Mouse (Mus musculus): ENCODE data around the gene Ccnt1. TPM values are rescaled to one million over a fixed set of nuclear protein-coding genes. Genes with fewer than 3 reads are reported as not detected.

Ccnt1 gene
- polyA plus RNA-seq, 1 experiment = 66.8 TPM

DNA sequence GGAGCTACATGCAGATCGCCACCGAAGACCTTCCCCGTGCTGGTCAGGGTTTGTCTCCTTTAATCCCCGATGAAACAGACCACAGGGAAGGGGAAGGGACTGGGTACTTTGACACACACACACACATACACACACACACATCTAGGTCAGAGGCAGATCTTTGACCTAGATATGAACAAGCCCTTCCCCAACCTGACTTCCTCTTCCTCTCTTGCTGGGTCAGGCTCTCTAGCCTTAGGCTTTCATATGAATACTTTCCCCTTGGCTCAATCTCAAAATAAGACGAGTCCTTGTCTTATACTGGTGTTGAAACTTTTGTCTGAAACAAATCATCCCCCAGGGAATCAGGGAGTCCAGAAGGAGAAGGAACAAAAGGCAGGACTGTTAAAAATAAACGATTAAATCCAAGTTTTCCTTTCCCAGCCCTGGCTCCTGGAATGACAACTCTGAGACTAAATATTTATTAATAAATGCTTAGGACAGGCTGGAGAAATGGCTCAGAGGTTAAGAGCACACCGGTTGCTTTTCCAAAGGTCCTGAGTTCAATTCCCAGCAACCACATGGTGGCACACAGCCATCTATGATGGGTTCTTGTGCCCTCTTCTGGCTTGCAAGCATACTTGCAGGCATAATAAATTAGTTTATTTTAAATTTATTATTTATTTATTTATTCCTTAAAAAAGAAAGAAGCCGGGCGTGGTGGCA lies 64.3 kb downstream of the Ccnt1 start:
- Histone ChIP-seq H3K9ac (ENCODE audit: low read depth, poor library complexity, severe bottlenecking) (no peak overlapping the region), H3K4me3 (ENCODE audit: low read depth, low read length) (no peak overlapping the region), H3K4me1 (ENCODE audit: control insufficient read depth, insufficient read depth, low read length) (no peaks in the 10 kb centered on the region), H3K9me3 (replicated peaks; ENCODE audit: control insufficient read depth, insufficient read depth, low read length, poor library complexity, severe bottlenecking) (no peaks in the 10 kb centered on the region), H3K27me3 (ENCODE audit: control insufficient read depth, insufficient read depth, low read length, poor library complexity, severe bottlenecking) (no peaks in the 10 kb centered on the region), H3K27ac (ENCODE audit: insufficient read depth, low read length) (no peak overlapping the region), H3K36me3 (ENCODE audit: control insufficient read depth, insufficient read depth, low read length, poor library complexity, severe bottlenecking) (no peaks in the 10 kb centered on the region)
- no peak for TF ChIP-seq EP300 (IDR thresholded peaks at IDR 0.05; ENCODE audit: insufficient read depth, low read depth, low read length)
- no peak for TF ChIP-seq CTCF (IDR thresholded peaks at IDR 0.05; ENCODE audit: low read depth, low read length)
- no peak for TF ChIP-seq POLR2A (IDR thresholded peaks at IDR 0.05; ENCODE audit: insufficient read depth, low read length)

DNA sequence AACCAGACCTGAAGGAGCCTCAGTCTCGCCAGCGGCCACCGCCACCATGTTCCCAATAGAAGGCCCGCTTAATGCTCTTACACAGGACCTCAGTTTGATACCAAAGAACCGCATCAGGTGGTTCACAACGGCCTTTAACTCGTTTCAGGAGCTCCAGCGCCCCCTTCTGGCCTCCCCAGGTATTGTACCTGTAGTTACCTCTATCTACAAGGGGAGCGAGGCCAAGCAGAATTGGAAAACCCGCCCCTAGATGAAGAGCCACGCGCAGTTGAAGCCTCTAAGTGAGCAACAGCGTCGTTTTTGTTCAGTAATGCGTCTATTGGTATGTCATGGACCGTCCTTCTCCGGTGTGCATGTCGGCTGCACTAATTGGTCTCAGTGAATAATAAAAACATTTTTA lies 66.2 kb downstream of the Ccnt1 start:
- Histone ChIP-seq H3K9me3 (replicated peaks; ENCODE audit: control insufficient read depth, insufficient read depth, low read length, poor library complexity, severe bottlenecking) (no peaks in the 10 kb centered on the region), H3K4me3 (ENCODE audit: low read depth, low read length) (no peak overlapping the region), H3K27me3 (ENCODE audit: control insufficient read depth, insufficient read depth, low read length, poor library complexity, severe bottlenecking) (no peaks in the 10 kb centered on the region), H3K4me1 (ENCODE audit: control insufficient read depth, insufficient read depth, low read length) (no peaks in the 10 kb centered on the region), H3K27ac (ENCODE audit: insufficient read depth, low read length) (no peak overlapping the region), H3K9ac (ENCODE audit: low read depth, poor library complexity, severe bottlenecking) (no peak overlapping the region), H3K36me3 (ENCODE audit: control insufficient read depth, insufficient read depth, low read length, poor library complexity, severe bottlenecking) (no peaks in the 10 kb centered on the region)
- TF ChIP-seq POLR2A (IDR thresholded peaks at IDR 0.05; ENCODE audit: insufficient read depth, low read length) (no peak), CTCF (IDR thresholded peaks at IDR 0.05; ENCODE audit: low read depth, low read length) (peak; percentile 78)

DNA sequence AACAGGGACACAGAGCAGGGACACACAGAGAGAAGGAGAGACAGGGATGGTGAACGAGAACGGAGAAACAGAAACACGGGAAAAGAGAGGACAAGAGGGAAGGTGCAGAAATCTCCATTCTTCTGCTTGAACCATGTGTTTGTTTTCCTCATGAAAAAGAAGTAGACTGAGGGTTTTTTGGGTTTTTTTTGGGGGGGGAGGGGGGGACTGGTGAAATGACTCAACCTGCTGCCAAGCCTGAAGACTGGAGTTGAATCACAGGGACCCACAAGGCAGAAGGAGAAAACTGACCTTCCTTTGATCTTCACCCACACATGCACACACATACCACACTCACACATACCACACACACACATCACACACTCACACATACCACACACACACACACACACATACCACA lies 67.4 kb downstream of the Ccnt1 start:
- no peak overlapping the region for H3K27ac ChIP-seq (ENCODE audit: insufficient read depth, low read length)

GRCm38 (mm10) chr15:98497631-98498030 lies 73.1 kb downstream of the Ccnt1 start:
- Histone ChIP-seq H3K4me3 (ENCODE audit: low read depth, low read length) (0 out of 2 replicates have a peak overlapping the region, but pooled peaks have one; percentile 0), H3K27ac (ENCODE audit: insufficient read depth, low read length) (no peak overlapping the region), H3K9ac (ENCODE audit: low read depth, poor library complexity, severe bottlenecking) (no peak overlapping the region), H3K27me3 (ENCODE audit: control insufficient read depth, insufficient read depth, low read length, poor library complexity, severe bottlenecking) (no peaks in the 10 kb centered on the region), H3K36me3 (ENCODE audit: control insufficient read depth, insufficient read depth, low read length, poor library complexity, severe bottlenecking) (no peaks in the 10 kb centered on the region), H3K9me3 (replicated peaks; ENCODE audit: control insufficient read depth, insufficient read depth, low read length, poor library complexity, severe bottlenecking) (no peaks in the 10 kb centered on the region), H3K4me1 (ENCODE audit: control insufficient read depth, insufficient read depth, low read length) (no peaks in the 10 kb centered on the region)
- no peak for TF ChIP-seq POLR2A (IDR thresholded peaks at IDR 0.05; ENCODE audit: insufficient read depth, low read length)
- no peak for TF ChIP-seq EP300 (IDR thresholded peaks at IDR 0.05; ENCODE audit: insufficient read depth, low read depth, low read length)
- TF ChIP-seq CTCF (IDR thresholded peaks at IDR 0.05; ENCODE audit: low read depth, low read length) = no peak

More for the DNA sequence above, 67.4 kb downstream of the Ccnt1 start:
- H3K9ac ChIP-seq (ENCODE audit: low read depth, poor library complexity, severe bottlenecking) = no peak overlapping the region
- no peaks in the 10 kb centered on the region for H3K36me3 ChIP-seq (ENCODE audit: control insufficient read depth, insufficient read depth, low read length, poor library complexity, severe bottlenecking)
- TF ChIP-seq CTCF (IDR thresholded peaks at IDR 0.05; ENCODE audit: low read depth, low read length) = no peak
- TF ChIP-seq POLR2A (IDR thresholded peaks at IDR 0.05; ENCODE audit: insufficient read depth, low read length) = no peak
- no peak for TF ChIP-seq EP300 (IDR thresholded peaks at IDR 0.05; ENCODE audit: insufficient read depth, low read depth, low read length)
- no peak overlapping the region for H3K4me3 ChIP-seq (ENCODE audit: low read depth, low read length)
- no peaks in the 10 kb centered on the region for H3K27me3 ChIP-seq (ENCODE audit: control insufficient read depth, insufficient read depth, low read length, poor library complexity, severe bottlenecking)
- H3K4me1 ChIP-seq (ENCODE audit: control insufficient read depth, insufficient read depth, low read length) = no peaks in the 10 kb centered on the region
- no peaks in the 10 kb centered on the region for H3K9me3 ChIP-seq (replicated peaks; ENCODE audit: control insufficient read depth, insufficient read depth, low read length, poor library complexity, severe bottlenecking)

DNA sequence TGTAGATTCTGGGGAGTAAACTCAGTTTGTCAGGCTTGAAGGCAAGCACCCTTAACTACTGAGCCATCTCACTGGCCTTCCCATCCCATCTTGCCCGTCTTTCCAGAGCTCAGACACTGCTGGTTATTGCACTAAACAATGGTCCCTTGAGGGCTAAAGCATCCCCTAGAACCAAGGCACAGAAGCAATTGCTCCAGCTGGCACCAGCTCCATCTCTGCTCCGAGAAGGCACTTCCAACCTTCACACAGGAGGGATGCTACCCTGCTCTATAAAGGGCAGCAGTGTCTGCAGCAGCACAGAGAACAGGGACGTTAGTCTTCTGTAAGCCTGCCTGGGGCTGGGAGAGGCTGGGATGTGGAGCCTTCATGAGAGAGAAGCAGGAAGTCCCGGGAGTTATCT lies 78.6 kb downstream of the Ccnt1 start, which contains the start of gene Olfr279:
Gene Olfr279, plus strand, starts transcription at position 301 of the 400 bp plus-strand sequence.
- no peaks in the 10 kb centered on the region for H3K4me1 ChIP-seq (ENCODE audit: control insufficient read depth, insufficient read depth, low read length)
- no peak for TF ChIP-seq EP300 (IDR thresholded peaks at IDR 0.05; ENCODE audit: insufficient read depth, low read depth, low read length)
- no peak for TF ChIP-seq CTCF (IDR thresholded peaks at IDR 0.05; ENCODE audit: low read depth, low read length)
- TF ChIP-seq POLR2A (IDR thresholded peaks at IDR 0.05; ENCODE audit: insufficient read depth, low read length) = no peak
- H3K9ac ChIP-seq (ENCODE audit: low read depth, poor library complexity, severe bottlenecking) = no peak within 1 kb of the TSS
- H3K36me3 ChIP-seq (ENCODE audit: control insufficient read depth, insufficient read depth, low read length, poor library complexity, severe bottlenecking) = no peaks in the 10 kb centered on the region
- no peaks in the 10 kb centered on the region for H3K27me3 ChIP-seq (ENCODE audit: control insufficient read depth, insufficient read depth, low read length, poor library complexity, severe bottlenecking)
- H3K27ac ChIP-seq (ENCODE audit: insufficient read depth, low read length) = no peak within 1 kb of the TSS
- no peak within 1 kb of the TSS for H3K4me3 ChIP-seq (ENCODE audit: low read depth, low read length)
- H3K9me3 ChIP-seq (replicated peaks; ENCODE audit: control insufficient read depth, insufficient read depth, low read length, poor library complexity, severe bottlenecking) = no peaks in the 10 kb centered on the region

DNA sequence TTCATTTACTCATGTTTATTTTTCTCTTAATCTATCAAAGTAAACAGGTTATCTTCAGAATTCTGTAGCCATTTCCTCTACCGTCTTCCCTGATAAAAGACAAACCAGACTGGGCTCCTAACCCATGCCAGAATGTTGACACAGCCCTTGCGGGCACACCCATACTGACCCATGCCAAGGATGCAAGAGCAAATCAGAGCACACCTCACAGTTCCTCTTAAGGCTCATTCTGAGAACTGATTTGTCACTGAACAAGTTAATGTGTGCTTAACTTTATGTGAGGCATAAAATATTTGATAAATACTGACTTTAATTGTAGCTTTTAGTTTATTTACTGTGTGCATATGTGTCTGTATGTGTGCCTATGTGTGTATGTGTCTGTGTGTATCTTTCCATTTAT lies 79.4 kb downstream of the Ccnt1 start:
- no peaks in the 10 kb centered on the region for H3K36me3 ChIP-seq (ENCODE audit: control insufficient read depth, insufficient read depth, low read length, poor library complexity, severe bottlenecking)
- no peak overlapping the region for H3K9ac ChIP-seq (ENCODE audit: low read depth, poor library complexity, severe bottlenecking)
- no peak overlapping the region for H3K4me3 ChIP-seq (ENCODE audit: low read depth, low read length)
- no peaks in the 10 kb centered on the region for H3K9me3 ChIP-seq (replicated peaks; ENCODE audit: control insufficient read depth, insufficient read depth, low read length, poor library complexity, severe bottlenecking)
- no peaks in the 10 kb centered on the region for H3K27me3 ChIP-seq (ENCODE audit: control insufficient read depth, insufficient read depth, low read length, poor library complexity, severe bottlenecking)
- no peaks in the 10 kb centered on the region for H3K4me1 ChIP-seq (ENCODE audit: control insufficient read depth, insufficient read depth, low read length)
- no peak for TF ChIP-seq POLR2A (IDR thresholded peaks at IDR 0.05; ENCODE audit: insufficient read depth, low read length)
- H3K27ac ChIP-seq (ENCODE audit: insufficient read depth, low read length) = no peak overlapping the region

Other genes with a start within 250 kb of the Ccnt1 start
- gene Olfr284, start 229.9 kb downstream of the Ccnt1 start, polyA plus RNA-seq (2011; ENCODE audit: insufficient read depth, insufficient read length, low read depth, missing spikeins) = not detected in 2 replicates
- gene Olfr283, start 190.0 kb downstream of the Ccnt1 start, polyA plus RNA-seq (2011; ENCODE audit: insufficient read depth, insufficient read length, low read depth, missing spikeins) = not detected in 2 replicates
- gene Olfr282, start 139.7 kb downstream of the Ccnt1 start, polyA plus RNA-seq (2011; ENCODE audit: insufficient read depth, insufficient read length, low read depth, missing spikeins) = not detected in 2 replicates
- not detected in 2 replicates for gene Olfr281, start 118.3 kb downstream of the Ccnt1 start, polyA plus RNA-seq (2011; ENCODE audit: insufficient read depth, insufficient read length, low read depth, missing spikeins)
- not detected in 2 replicates for gene OR5BS1P, start 101.0 kb downstream of the Ccnt1 start, polyA plus RNA-seq (2011; ENCODE audit: insufficient read depth, insufficient read length, low read depth, missing spikeins)
- gene Lalba, start 88.2 kb downstream of the Ccnt1 start, polyA plus RNA-seq (2011; ENCODE audit: insufficient read depth, insufficient read length, low read depth, missing spikeins) = not detected in 2 replicates
- gene Olfr279, start 78.5 kb downstream of the Ccnt1 start, polyA plus RNA-seq (2011; ENCODE audit: insufficient read depth, insufficient read length, low read depth, missing spikeins) = 0.10 TPM in 1 of 2 replicates, not detected in the other
- gene Kansl2, start 36.7 kb downstream of the Ccnt1 start, polyA plus RNA-seq (2011; ENCODE audit: insufficient read depth, insufficient read length, low read depth, missing spikeins) = 116 and 119 TPM in 2 replicates
- 1.7 and 2.6 TPM in 2 replicates for gene 4930415O20Rik, start 81 bp upstream of the Ccnt1 start, polyA plus RNA-seq (2011; ENCODE audit: insufficient read depth, insufficient read length, low read depth, missing spikeins)
- 12.5 and 12.8 TPM in 2 replicates for gene Adcy6, start 39.2 kb upstream of the Ccnt1 start, polyA plus RNA-seq (2011; ENCODE audit: insufficient read depth, insufficient read length, low read depth, missing spikeins)
- gene Cacnb3, start 59.9 kb upstream of the Ccnt1 start, polyA plus RNA-seq (2011; ENCODE audit: insufficient read depth, insufficient read length, low read depth, missing spikeins) = 16.8 and 18.7 TPM in 2 replicates
- gene Ddx23, start 92.0 kb upstream of the Ccnt1 start, polyA plus RNA-seq (2011; ENCODE audit: insufficient read depth, insufficient read length, low read depth, missing spikeins) = 121 TPM in 2 replicates
- gene Rnd1, start 106.5 kb upstream of the Ccnt1 start, polyA plus RNA-seq (2011; ENCODE audit: insufficient read depth, insufficient read length, low read depth, missing spikeins) = 3.4 and 3.7 TPM in 2 replicates
- gene Ccdc65, start 137.3 kb upstream of the Ccnt1 start, polyA plus RNA-seq (2011; ENCODE audit: insufficient read depth, insufficient read length, low read depth, missing spikeins) = 0.85 TPM in 1 of 2 replicates, not detected in the other
- gene Fkbp11, start 157.3 kb upstream of the Ccnt1 start, polyA plus RNA-seq (2011; ENCODE audit: insufficient read depth, insufficient read length, low read depth, missing spikeins) = 28.2 and 30.0 TPM in 2 replicates
- gene Arf3, start 192.3 kb upstream of the Ccnt1 start, polyA plus RNA-seq (2011; ENCODE audit: insufficient read depth, insufficient read length, low read depth, missing spikeins) = 58.4 and 59.3 TPM in 2 replicates
- gene Wnt10b, start 207.2 kb upstream of the Ccnt1 start, polyA plus RNA-seq (2011; ENCODE audit: insufficient read depth, insufficient read length, low read depth, missing spikeins) = 1.7 and 1.8 TPM in 2 replicates
- gene Wnt1, start 218.9 kb upstream of the Ccnt1 start, polyA plus RNA-seq (2011; ENCODE audit: insufficient read depth, insufficient read length, low read depth, missing spikeins) = not detected in 2 replicates
- not detected in 2 replicates for gene Ddn, start 238.6 kb upstream of the Ccnt1 start, polyA plus RNA-seq (2011; ENCODE audit: insufficient read depth, insufficient read length, low read depth, missing spikeins)

Data from ES-Bruce4 (cell line).